Mouse (Mus musculus): Measurements from ENCODE around the gene Lamb3.

GRCm38 (mm10) chr1:193361181-193361580 is 153.7 kb downstream of the Lamb3 start:
- no peak for TF ChIP-seq POLR2A (IDR thresholded peaks at IDR 0.05; ENCODE audit: low read depth, low read length)
- no peak for TF ChIP-seq CTCF (IDR thresholded peaks at IDR 0.05; ENCODE audit: extremely low read depth, insufficient read depth, insufficient read length, insufficient replicate concordance)

Measured in spleen, adult 2 months (tissue).